Mouse (Mus musculus) erythroblast, adult 5-6 weeks (primary cell): Measurements from ENCODE around the gene Morn2. TPM values are rescaled to one million over a fixed set of nuclear protein-coding genes. Genes with fewer than 3 reads are reported as not detected.

Experiments used
- ATAC-seq: replicated peaks from 2 replicates; pipeline ENCODE4 v1.8.0; 2016; ENCODE audit warnings: moderate number of reproducible peaks, mild to moderate bottlenecking, moderate TSS enrichment, inconsistent platforms; ENCODE audit not compliant: poor library complexity, low FRiP score, severe bottlenecking
- total RNA-seq, 2 experiments: library from RNA; stranded (forward) in 1 of 2; stranded (reverse) in 1 of 2; fragments of 150-400 nt in 1 of 2; fragments of 200-764, 138-1000 nt in 1 of 2; gene quantifications; 2 replicates each; pipeline versions ENCODE4 v1.2.3 to v1.2.4; 2015 to 2017; ENCODE audit warnings: low replicate concordance in 2 of 2

Morn2 gene
- total RNA-seq, 2 experiments from 2014 or later, result 3.3 TPM; not detected in 1

DNA sequence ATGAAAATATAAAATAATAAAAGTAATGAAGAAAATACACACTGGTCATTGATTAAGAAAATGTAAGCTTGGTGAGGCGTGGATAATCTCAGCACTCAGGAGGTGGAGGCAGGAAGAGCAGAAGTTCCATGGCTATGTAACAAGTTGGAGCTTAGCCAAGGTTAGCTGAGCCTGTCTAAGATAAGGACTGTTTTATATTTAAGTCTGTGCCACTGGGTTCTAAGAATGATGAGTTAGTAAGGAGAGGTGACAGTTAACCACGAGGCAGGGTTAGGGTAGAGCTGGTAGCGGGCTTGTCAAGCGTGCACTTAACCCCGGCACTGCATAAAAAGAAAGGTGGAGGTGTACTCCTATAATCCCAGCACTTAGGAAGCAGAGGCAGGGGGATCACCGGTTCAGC lies 32.2 kb downstream of the Morn2 start:
- ATAC-seq, result no peak

DNA sequence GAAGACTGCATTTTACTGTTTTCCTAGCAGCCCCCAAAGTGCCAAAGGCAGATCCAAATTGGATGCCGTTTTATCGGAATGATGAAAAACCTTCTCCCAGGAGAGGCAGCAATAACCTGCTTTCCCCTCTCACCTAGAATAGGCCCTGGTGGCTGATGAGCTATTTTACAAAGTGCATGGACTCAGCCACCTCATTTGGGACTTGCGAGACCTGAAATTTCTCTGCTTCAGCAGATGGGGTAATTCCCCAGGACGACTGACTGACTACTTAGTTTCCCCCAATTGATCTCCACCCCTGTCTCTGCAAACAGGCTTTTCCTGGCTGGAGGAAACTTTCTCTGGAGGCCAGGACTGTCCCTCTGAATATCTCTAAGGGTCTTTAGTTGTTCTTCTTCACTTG lies 33.0 kb downstream of the Morn2 start:
- ATAC-seq, result no peak

DNA sequence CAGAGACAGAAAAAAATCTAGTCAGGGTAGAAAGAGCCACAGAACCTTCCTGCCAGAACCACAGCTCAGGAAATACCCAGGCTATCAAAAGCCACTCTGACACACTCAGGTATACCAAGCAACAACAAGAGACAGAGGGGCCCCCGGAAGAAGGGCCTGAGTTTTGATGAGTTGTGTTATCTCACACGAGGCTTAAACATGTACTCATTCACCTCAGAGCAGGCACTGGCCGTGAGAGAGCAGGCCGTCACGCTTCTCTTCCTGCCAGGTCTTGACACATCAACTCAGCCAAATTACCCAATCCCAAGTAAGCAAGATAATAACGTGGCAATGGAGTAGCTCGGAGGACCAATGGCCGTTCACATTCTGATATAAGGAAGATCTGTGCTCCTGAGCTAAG lies 33.7 kb downstream of the Morn2 start:
- ATAC-seq, result no peak

DNA sequence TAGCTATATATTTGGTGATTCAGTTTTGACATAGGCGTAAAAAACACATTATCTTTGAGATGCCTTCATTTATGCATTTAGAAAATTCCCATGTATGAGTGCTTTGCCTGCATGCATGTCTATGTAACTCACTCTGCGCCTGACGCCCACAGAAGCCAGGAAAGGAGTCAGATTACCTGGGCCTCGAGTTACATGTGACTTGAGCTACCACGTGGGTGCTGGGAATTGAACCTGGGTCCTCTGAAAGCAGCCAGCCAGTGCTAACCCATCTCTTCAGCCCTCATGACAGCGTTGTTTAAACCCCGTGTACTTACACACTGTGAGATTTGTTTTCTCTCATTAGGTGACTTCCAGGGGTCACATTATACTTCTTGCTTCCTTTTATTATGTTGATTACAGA lies 34.5 kb downstream of the Morn2 start:
- ATAC-seq, result no peak

DNA sequence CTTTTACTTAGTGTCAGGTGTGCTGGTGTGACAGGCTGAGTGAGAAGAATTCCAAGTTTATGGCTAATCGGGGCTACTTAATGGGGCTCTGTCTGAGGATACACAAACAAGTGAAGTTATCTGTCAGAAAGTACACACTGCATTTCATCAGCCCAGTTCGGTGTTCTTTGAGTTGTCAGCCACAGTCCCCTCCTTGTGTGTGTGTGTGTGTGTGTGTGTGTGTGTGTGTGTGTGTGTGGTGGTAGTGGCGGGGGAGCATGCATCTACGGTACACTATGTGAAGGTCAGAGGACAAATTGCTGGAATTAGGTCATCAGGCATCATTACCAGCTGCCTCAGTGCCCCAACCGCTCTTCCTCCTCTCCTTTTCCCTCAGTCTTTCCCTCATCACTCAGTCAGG lies 35.5 kb downstream of the Morn2 start:
- ATAC-seq, result no peak

DNA sequence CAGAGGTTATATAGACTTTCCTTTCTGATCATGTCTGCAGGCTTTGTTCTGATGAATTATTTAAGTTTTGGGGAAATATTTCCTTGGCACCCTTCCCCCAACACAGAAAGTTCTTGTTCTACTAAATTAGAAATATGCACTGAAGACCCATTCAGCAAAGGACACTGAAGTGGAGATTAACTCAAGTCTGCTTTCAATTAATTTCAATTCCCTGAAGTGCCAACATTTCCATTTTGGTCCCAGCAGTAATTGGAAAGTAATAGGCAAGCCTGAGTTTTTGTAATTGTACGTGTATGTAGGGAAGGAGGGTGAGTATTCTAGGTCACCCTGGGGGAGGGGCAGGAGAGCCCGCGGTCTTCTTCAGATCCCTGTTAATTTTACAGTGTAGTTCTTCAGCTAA lies 36.4 kb downstream of the Morn2 start:
- ATAC-seq, result no peak

DNA sequence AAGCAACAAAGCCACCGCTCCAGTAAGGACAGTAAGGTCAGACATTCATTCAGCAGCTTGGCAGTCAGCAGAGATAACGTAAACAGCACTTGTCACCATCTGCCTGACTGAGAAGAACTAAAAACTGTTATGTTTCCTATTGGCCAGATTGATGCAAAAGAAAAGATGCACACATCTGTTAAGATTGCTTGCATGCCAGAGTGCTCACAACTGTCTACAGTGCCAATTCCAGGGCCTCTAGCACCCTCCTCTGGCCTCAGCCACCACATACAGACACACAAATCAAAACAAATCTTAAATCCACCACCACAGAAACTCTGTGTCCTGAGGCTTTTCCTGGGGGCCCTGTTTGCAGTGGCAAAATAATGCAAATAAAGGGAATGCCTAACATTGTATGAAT lies 42.4 kb downstream of the Morn2 start:
- no peak for ATAC-seq

DNA sequence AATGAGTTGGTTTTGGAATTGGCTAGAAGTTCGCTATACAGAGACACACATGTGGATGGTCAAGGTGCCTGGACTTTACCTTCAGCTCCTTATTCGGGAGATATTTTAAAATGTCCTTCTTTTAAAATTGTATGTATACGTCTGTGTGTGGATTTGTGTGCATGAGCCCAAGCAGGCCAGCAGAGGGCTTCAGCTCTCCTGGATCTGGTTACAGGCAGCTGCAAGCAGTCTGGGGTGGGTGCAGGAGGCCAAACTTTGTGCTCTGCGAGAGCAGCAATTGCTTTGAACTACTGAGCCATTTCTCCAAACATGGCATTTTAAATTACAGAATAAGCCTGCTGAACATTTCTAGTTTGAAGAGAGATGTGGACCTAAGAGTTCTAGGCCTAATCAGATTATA lies 55.3 kb downstream of the Morn2 start:
- ATAC-seq, result no peak

DNA sequence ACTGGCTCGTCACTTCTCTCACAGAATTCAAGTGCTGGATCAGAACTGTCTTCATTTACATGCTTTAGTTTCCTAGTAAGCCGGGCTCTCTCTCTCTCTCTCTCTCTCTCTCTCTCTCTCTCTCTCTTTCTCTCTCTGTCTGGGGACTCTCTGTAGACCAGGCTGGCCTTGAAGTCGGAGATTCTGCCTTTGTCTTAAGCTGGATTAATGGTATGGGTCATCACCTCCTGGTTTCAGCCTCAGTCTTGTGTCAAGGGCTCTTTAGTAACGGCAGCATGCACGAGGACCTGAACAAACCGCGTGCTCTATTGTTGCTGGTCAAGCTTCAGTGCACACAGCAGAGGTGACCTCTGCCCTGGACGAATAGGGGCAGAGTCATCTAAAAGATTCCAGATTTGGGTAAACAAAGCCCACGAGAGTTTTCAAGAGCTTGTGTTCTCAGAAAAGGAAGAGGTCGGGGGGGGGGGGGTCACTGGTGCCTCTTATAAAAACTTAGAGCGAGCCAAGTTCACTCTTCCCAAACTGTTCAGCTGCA lies 56.7 kb downstream of the Morn2 start:
- no peak for ATAC-seq

Other genes with a start within 250 kb of the Morn2 start
- 32.6 and 37.1 TPM in 2 replicates for gene Hnrnpll, start 227.9 kb upstream of the Morn2 start, total RNA-seq (2015; ENCODE audit: low replicate concordance)
- 24.6 and 31.1 TPM in 2 replicates for gene Hnrnpll, start 227.9 kb upstream of the Morn2 start, total RNA-seq (2017; ENCODE audit: low replicate concordance)
- 2.1 and 7.5 TPM in 2 replicates for gene Galm, start 162.7 kb upstream of the Morn2 start, total RNA-seq (2015; ENCODE audit: low replicate concordance)
- 0.84 and 1.7 TPM in 2 replicates for gene Galm, start 162.7 kb upstream of the Morn2 start, total RNA-seq (2017; ENCODE audit: low replicate concordance)
- 90.1 and 116 TPM in 2 replicates for gene Srsf7, start 82.9 kb upstream of the Morn2 start, total RNA-seq (2015; ENCODE audit: low replicate concordance)
- 89.8 and 90.9 TPM in 2 replicates for gene Srsf7, start 82.9 kb upstream of the Morn2 start, total RNA-seq (2017; ENCODE audit: low replicate concordance)
- gene Ttc39d, start 82.7 kb upstream of the Morn2 start, total RNA-seq (2015; ENCODE audit: low replicate concordance), result not detected in 2 replicates
- gene Ttc39d, start 82.7 kb upstream of the Morn2 start, total RNA-seq (2017; ENCODE audit: low replicate concordance), result not detected in 2 replicates
- 2.9 and 5.6 TPM in 2 replicates for gene Gemin6, start 65.8 kb upstream of the Morn2 start, total RNA-seq (2015; ENCODE audit: low replicate concordance)
- gene Gemin6, start 65.8 kb upstream of the Morn2 start, total RNA-seq (2017; ENCODE audit: low replicate concordance), result 1.8 and 12.3 TPM in 2 replicates
- 1.3 and 7.7 TPM in 2 replicates for gene Dhx57, start 273 bp downstream of the Morn2 start, total RNA-seq (2015; ENCODE audit: low replicate concordance)
- 2.0 and 2.4 TPM in 2 replicates for gene Dhx57, start 273 bp downstream of the Morn2 start, total RNA-seq (2017; ENCODE audit: low replicate concordance)
- gene Arhgef33, start 17.2 kb downstream of the Morn2 start, total RNA-seq (2015; ENCODE audit: low replicate concordance), result not detected in 2 replicates
- not detected in 2 replicates for gene Arhgef33, start 17.2 kb downstream of the Morn2 start, total RNA-seq (2017; ENCODE audit: low replicate concordance)
- not detected in 2 replicates for gene Gm10190, start 83.3 kb downstream of the Morn2 start, total RNA-seq (2015; ENCODE audit: low replicate concordance)
- gene Gm10190, start 83.3 kb downstream of the Morn2 start, total RNA-seq (2017; ENCODE audit: low replicate concordance), result not detected in 2 replicates
- 6.5 and 10.7 TPM in 2 replicates for gene Sos1, start 190.2 kb downstream of the Morn2 start, total RNA-seq (2015; ENCODE audit: low replicate concordance)
- 3.9 and 4.1 TPM in 2 replicates for gene Sos1, start 190.2 kb downstream of the Morn2 start, total RNA-seq (2017; ENCODE audit: low replicate concordance)